Mouse (Mus musculus): Measurements from ENCODE around the gene Dnah3. TPM values are rescaled to one million over a fixed set of nuclear protein-coding genes. Genes with fewer than 3 reads are reported as not detected.

Dnah3 gene
- polyA plus RNA-seq, 1 experiment = not detected

DNA sequence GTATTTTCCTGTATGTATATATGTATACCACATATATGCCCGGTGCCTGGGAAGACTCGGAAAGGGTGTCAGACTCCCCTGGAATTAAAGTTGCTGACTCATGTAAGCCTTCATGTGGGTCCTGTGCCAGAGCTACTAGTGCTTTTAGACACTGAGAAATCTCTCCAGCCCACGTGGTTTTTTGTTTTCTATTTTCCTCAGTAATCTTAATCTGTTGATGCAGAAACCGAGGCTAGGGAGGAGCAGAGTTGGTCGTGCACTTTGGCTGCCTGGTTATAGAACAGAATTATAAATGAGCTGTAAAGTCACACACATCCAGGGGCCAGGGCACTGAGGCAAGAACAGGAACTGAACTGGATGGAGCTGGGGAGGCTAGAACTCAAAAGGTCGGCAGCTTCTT, 135.1 kb downstream of the Dnah3 start:
- WGBS = 59% methylated on average over 6 of the region's 6 CpGs
- no peak overlapping the region for H3K27ac ChIP-seq (ENCODE audit: control insufficient read depth, insufficient read depth, low read depth, low read length, poor library complexity)
- TF ChIP-seq POLR2A (IDR thresholded peaks at IDR 0.05; ENCODE audit: borderline replicate concordance, control insufficient read depth, low read depth, low read length) (no peak), CTCF (IDR thresholded peaks at IDR 0.05; ENCODE audit: control insufficient read depth, insufficient read depth, low read length) (no peak)
- no peaks in the 10 kb centered on the region for H3K4me1 ChIP-seq (ENCODE audit: control insufficient read depth, insufficient read depth, low read length)
- H3K4me3 ChIP-seq (replicated peaks; ENCODE audit: control insufficient read depth, low read depth, low read length) = no peak overlapping the region

DNA sequence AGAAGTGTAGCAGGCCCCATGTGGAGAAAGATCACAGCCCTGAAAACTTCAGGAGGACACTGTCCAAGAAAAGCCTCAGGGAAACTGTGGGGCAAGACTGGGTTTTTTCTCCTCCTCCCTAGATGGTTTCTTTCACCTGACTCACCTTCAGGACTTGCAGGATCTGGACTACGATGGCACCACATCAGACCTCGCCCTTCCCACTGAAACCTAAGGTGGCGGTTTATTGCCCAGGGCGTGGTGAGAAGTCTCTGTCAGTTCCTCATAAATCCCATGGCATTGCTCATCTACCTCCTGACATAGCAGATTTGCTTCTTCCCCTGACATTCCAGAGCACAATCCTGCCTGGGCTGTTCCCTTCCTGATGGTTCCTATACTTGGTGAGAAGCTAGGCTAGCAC, 135.6 kb downstream of the Dnah3 start:
- H3K4me1 ChIP-seq (ENCODE audit: control insufficient read depth, insufficient read depth, low read length) = no peaks in the 10 kb centered on the region
- TF ChIP-seq POLR2A (IDR thresholded peaks at IDR 0.05; ENCODE audit: borderline replicate concordance, control insufficient read depth, low read depth, low read length) = no peak
- TF ChIP-seq CTCF (IDR thresholded peaks at IDR 0.05; ENCODE audit: control insufficient read depth, insufficient read depth, low read length) = no peak

GRCm38 (mm10) chr7:119959091-119959490, 136.0 kb downstream of the Dnah3 start:
- WGBS = 62% methylated on average over 4 of the region's 4 CpGs

More for the DNA sequence above, 135.6 kb downstream of the Dnah3 start:
- Histone ChIP-seq H3K4me3 (replicated peaks; ENCODE audit: control insufficient read depth, low read depth, low read length) (no peak overlapping the region), H3K27ac (ENCODE audit: control insufficient read depth, insufficient read depth, low read depth, low read length, poor library complexity) (no peak overlapping the region)
- 80% methylated on average over 4 of the region's 4 CpGs for WGBS

GRCm38 (mm10) chr7:119957421-119957820, 137.7 kb downstream of the Dnah3 start:
- Histone ChIP-seq H3K4me1 (ENCODE audit: control insufficient read depth, insufficient read depth, low read length) (no peaks in the 10 kb centered on the region), H3K27ac (ENCODE audit: control insufficient read depth, insufficient read depth, low read depth, low read length, poor library complexity) (no peak overlapping the region), H3K4me3 (replicated peaks; ENCODE audit: control insufficient read depth, low read depth, low read length) (no peak overlapping the region)
- TF ChIP-seq CTCF (IDR thresholded peaks at IDR 0.05; ENCODE audit: control insufficient read depth, insufficient read depth, low read length) (no peak), POLR2A (IDR thresholded peaks at IDR 0.05; ENCODE audit: borderline replicate concordance, control insufficient read depth, low read depth, low read length) (no peak)

More at GRCm38 (mm10) chr7:119959091-119959490, 136.0 kb downstream of the Dnah3 start:
- no peaks in the 10 kb centered on the region for H3K4me1 ChIP-seq (ENCODE audit: control insufficient read depth, insufficient read depth, low read length)
- no peak overlapping the region for H3K27ac ChIP-seq (ENCODE audit: control insufficient read depth, insufficient read depth, low read depth, low read length, poor library complexity)
- no peak for TF ChIP-seq POLR2A (IDR thresholded peaks at IDR 0.05; ENCODE audit: borderline replicate concordance, control insufficient read depth, low read depth, low read length)
- no peak for TF ChIP-seq CTCF (IDR thresholded peaks at IDR 0.05; ENCODE audit: control insufficient read depth, insufficient read depth, low read length)
- H3K4me3 ChIP-seq (replicated peaks; ENCODE audit: control insufficient read depth, low read depth, low read length) = no peak overlapping the region

DNA sequence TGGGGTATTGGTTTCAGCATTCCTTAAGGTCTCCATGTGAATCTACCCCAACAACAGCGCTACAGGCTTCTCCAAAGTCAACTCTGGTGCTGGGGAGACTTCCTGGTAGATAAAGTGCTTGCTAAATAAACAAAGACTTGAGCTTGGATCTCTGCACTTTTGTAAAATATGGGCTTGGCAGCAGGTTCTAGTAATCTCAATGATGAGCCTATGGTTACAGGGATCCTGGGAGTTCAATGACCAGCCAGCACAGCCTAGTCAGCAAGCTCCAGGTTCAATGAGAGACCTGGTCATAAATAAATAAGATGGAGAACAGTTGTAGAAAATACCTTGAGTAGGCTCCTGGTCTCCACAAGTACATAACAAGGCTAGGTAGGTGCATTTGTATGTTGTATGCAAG, 141.0 kb downstream of the Dnah3 start:
- H3K27ac ChIP-seq (ENCODE audit: control insufficient read depth, insufficient read depth, low read depth, low read length, poor library complexity) = no peak overlapping the region
- TF ChIP-seq CTCF (IDR thresholded peaks at IDR 0.05; ENCODE audit: control insufficient read depth, insufficient read depth, low read length) (no peak), POLR2A (IDR thresholded peaks at IDR 0.05; ENCODE audit: borderline replicate concordance, control insufficient read depth, low read depth, low read length) (no peak)
- no peak overlapping the region for H3K4me3 ChIP-seq (replicated peaks; ENCODE audit: control insufficient read depth, low read depth, low read length)
- 80% methylated on average over 1 of the region's 1 CpGs for WGBS
- no peaks in the 10 kb centered on the region for H3K4me1 ChIP-seq (ENCODE audit: control insufficient read depth, insufficient read depth, low read length)

DNA sequence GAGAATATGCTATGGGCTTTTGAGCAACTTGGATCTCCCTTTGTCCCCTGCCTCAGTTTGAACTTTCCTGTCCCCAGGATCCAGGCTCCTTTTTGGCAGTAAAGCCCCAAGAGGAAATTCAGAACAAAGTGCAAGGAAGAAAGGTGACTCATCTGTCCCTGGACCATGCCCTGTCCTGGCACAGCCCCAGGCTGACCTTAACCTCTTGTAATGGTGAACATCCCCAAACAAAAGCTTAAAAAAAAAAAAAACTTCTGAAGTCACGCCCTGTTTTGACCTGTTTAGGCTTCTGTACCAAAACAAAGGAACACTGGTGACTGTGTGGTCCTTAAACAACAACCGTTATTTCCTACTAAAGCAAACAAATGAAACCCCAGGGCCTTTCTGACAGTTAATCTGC, 153.5 kb downstream of the Dnah3 start:
- no peak for TF ChIP-seq CTCF (IDR thresholded peaks at IDR 0.05; ENCODE audit: control insufficient read depth, insufficient read depth, low read length)
- no peak for TF ChIP-seq POLR2A (IDR thresholded peaks at IDR 0.05; ENCODE audit: borderline replicate concordance, control insufficient read depth, low read depth, low read length)
- H3K27ac ChIP-seq (ENCODE audit: control insufficient read depth, insufficient read depth, low read depth, low read length, poor library complexity) = no peak overlapping the region
- WGBS = 66% methylated on average over 2 of the region's 2 CpGs
- H3K4me1 ChIP-seq (ENCODE audit: control insufficient read depth, insufficient read depth, low read length) = no peaks in the 10 kb centered on the region
- no peak overlapping the region for H3K4me3 ChIP-seq (replicated peaks; ENCODE audit: control insufficient read depth, low read depth, low read length)

GRCm38 (mm10) chr7:119937036-119937435, 158.0 kb downstream of the Dnah3 start:
- no peak overlapping the region for H3K4me3 ChIP-seq (replicated peaks; ENCODE audit: control insufficient read depth, low read depth, low read length)
- H3K27ac ChIP-seq (ENCODE audit: control insufficient read depth, insufficient read depth, low read depth, low read length, poor library complexity) = no peak overlapping the region
- TF ChIP-seq CTCF (IDR thresholded peaks at IDR 0.05; ENCODE audit: control insufficient read depth, insufficient read depth, low read length) (no peak), POLR2A (IDR thresholded peaks at IDR 0.05; ENCODE audit: borderline replicate concordance, control insufficient read depth, low read depth, low read length) (no peak)
- no peaks in the 10 kb centered on the region for H3K4me1 ChIP-seq (ENCODE audit: control insufficient read depth, insufficient read depth, low read length)
- 58% methylated on average over 5 of the region's 5 CpGs for WGBS

- Histone ChIP-seq H3K4me3 (replicated peaks; ENCODE audit: control insufficient read depth, low read depth, low read length) (no peak overlapping the region), H3K4me1 (ENCODE audit: control insufficient read depth, insufficient read depth, low read length) (no peaks in the 10 kb centered on the region), H3K27ac (ENCODE audit: control insufficient read depth, insufficient read depth, low read depth, low read length, poor library complexity) (no peak overlapping the region)
- no peak for TF ChIP-seq POLR2A (IDR thresholded peaks at IDR 0.05; ENCODE audit: borderline replicate concordance, control insufficient read depth, low read depth, low read length)
- TF ChIP-seq CTCF (IDR thresholded peaks at IDR 0.05; ENCODE audit: control insufficient read depth, insufficient read depth, low read length) = no peak
Measured at GRCm38 (mm10) chr7:119936321-119936720, 158.8 kb downstream of the Dnah3 start.

DNA sequence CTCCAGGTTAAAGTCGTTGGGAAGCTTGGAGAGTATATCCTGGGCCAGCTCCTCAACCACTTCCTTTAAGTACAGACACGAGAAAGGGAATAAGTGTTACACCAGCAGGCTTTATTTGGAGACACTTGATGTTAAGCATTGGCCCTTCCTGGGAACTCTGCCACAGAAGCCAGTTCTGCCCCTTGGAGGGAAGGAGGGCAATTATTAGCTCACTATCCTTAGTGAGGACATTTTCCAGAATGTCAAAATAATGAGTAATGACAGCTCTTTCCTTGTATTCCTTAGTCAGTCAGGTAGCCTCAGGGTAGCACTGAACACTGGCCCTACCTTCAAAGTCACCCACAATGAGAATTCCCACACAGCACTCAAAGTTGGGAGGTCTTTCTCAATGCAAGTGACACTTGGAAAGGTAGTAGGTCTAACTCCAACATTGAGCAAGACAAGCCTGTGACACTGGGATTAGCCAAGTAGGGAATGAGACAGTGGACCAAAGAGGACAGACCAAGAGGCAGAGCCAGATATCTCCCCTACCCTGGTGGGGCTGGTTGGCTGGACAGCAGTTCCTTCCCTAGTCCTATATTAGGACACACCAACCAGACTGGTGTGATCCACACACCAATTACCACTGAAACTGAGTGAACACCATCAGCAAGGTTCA, 166.2 kb downstream of the Dnah3 start:
- WGBS = 46% methylated on average over 2 of the region's 2 CpGs
- Histone ChIP-seq H3K27ac (ENCODE audit: control insufficient read depth, insufficient read depth, low read depth, low read length, poor library complexity) (no peak overlapping the region), H3K4me1 (ENCODE audit: control insufficient read depth, insufficient read depth, low read length) (no peaks in the 10 kb centered on the region), H3K4me3 (replicated peaks; ENCODE audit: control insufficient read depth, low read depth, low read length) (no peak overlapping the region)
- TF ChIP-seq CTCF (IDR thresholded peaks at IDR 0.05; ENCODE audit: control insufficient read depth, insufficient read depth, low read length) (no peak), POLR2A (IDR thresholded peaks at IDR 0.05; ENCODE audit: borderline replicate concordance, control insufficient read depth, low read depth, low read length) (no peak)
